Mouse (Mus musculus) embryonic fibroblast, embryonic 13.5 days (primary cell): ENCODE measurements around the gene Stat3.

Source experiments
- CTCF ChIP-seq: IDR thresholded peaks from 2 replicates; pipeline ENCODE4 v1.5.1; 2011; ENCODE audit warnings: mild to moderate bottlenecking, control low read depth, low read length, moderate library complexity, borderline replicate concordance; ENCODE audit not compliant: insufficient read depth
- POLR2A ChIP-seq: IDR thresholded peaks from 2 replicates; pipeline ENCODE4 v1.6.1; 2011; ENCODE audit warnings: low read depth, mild to moderate bottlenecking, control low read depth, low read length, moderate library complexity

DNA sequence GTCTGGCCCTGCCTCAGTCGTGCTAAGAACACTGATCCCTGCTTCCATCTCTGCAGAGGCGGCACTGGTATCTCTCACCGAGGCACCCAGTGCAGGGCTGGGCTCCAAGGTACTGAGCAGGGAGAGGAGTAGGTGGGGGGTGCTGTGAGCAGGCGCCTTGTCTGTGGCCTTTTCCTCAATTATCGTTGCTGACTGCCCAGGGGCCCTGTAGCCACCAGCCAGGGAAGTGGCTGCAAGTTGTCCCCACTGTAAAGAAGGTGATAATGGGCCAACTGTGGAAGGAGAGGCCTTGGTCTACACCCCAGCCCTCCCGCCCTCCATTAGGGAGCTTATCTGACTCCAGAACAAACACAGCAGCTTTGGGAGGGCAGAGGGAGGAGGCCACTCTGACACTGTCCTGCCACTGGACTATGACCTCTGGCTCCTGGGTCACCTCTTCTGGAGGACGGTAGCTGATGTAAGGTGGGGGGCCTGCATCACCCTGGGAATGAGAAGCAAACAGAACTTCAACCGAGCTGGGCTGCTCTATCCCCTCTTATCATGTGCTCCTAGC lies 53.1 kb downstream of the Stat3 start:
- no peak for TF ChIP-seq POLR2A
- no peak for TF ChIP-seq CTCF
